Mouse (Mus musculus) lung, adult 2 months (tissue): ENCODE results near the gene Kcna2.

Source experiments
- CTCF ChIP-seq: fragments of 200-500 bp; IDR thresholded peaks from 2 replicates; pipeline ENCODE4 v1.5.1; 2011; ENCODE audit warnings: mild to moderate bottlenecking, low read length, control low read depth; ENCODE audit not compliant: insufficient read depth
- POLR2A ChIP-seq: fragments of 200-500 bp; IDR thresholded peaks from 2 replicates; pipeline ENCODE4 v1.6.1; 2011; ENCODE audit warnings: low read depth, mild to moderate bottlenecking, control low read depth, low read length, borderline replicate concordance; ENCODE audit errors: extremely low read depth

GRCm38 (mm10) chr3:107131846-107132245, 30.9 kb downstream of the Kcna2 start:
- TF ChIP-seq CTCF: no peak
- TF ChIP-seq POLR2A: no peak
